Mouse (Mus musculus): ENCODE measurements around the gene BC049715.

DNA sequence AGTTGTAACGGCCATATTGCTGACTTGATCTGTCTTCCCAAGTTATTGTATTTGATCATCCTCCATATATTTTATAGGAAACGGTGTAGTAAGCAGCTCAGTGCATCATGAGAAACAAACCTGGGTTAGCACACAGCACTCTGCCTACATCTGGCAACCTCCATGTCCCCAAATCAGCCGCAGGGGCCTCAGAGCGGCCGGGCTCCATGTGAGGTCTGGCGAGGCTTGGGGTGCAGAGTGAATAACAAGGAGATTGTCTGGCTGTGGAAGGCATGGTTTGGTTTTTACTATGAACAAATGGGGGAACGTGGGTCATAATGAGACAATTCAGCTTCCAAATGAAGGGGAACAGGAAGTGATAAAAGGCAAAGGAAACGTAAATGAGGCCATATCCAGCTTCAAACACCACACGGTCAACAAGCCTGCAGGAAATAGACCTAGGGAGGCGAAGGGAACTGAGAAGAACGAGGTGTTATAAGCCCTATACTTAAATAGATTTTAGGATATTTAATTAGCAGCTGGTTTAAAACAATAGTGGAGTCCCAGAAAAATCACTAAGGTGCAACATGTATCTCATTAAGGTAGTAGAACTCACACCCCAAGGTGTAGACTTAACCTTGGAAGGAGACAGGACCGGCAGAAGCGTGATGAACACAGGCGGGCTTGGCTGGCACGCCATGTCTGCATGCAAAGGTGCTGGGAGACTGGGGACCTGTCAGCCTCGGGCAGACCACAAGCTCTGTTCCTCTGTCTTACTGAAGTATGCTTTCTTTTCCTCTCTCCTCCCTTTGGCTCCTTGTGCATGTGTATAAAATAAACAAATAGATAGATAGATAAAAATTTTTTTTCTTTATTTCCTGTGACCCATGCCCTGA, 34.3 kb upstream of the BC049715 start:
- no peak for TF ChIP-seq CTCF (IDR thresholded peaks at IDR 0.05; ENCODE audit: low read depth)
- no peak for TF ChIP-seq EP300 (IDR thresholded peaks at IDR 0.05; ENCODE audit: low read depth)
